25 mouse cellular contexts compared by ENCODE assay signal in genomic region chr2:6560802-6561201, GRCm38 (mm10).
DNase-seq lines count a peak whose midpoint lies in the region; ATAC-seq and TF ChIP-seq lines count a peak whose summit lies in the region.
"Had no signal": no experiment of that assay in that cellular context is flagged by ENCODE, and none has a peak within 500 bp of the region (broad histone marks: within the 10 kb centered on the region; RNA-seq: fewer than 3 reads in every experiment).

No protein-coding gene starts in this region.

- TF ChIP-seq EP300 in CH12.LX (IDR thresholded peaks at IDR 0.05; ENCODE audit: low read length) = peak; percentile 90

- in situ Hi-C loops in CH12.LX (cut with MboI; ENCODE audit: low pct_ligation_motif_present, low pct_unique_long_range_greater_than_20kb, low sequenced_read_pairs) = loop anchor here (10.0 to 25.0 kb wide), 2 partner anchors 164 to 349 kb away; partner anchors contain the start of gene Echdc3

- TF ChIP-seq RAD21 in CH12.LX (IDR thresholded peaks at IDR 0.05; ENCODE audit: low read depth, low read length) = no peak; the same call in 1 of the 2 replicates

- ATAC-seq in liver, embryonic 12.5 days = no peak
- peak; percentile 70; the same call in 1 of the 2 replicates for ATAC-seq in neutrophil, adult 5-6 weeks (ENCODE audit: extremely low read depth, insufficient number of reproducible peaks, low FRiP score, poor library complexity, severe bottlenecking)
- ATAC-seq: forebrain, embryonic 16.5 days had no signal

- TF ChIP-seq POLR2A in liver, adult 2 months (IDR thresholded peaks at IDR 0.05; ENCODE audit: extremely low read depth, insufficient read depth, low read length) = no peak
- TF ChIP-seq POLR2A in CH12.LX (IDR thresholded peaks at IDR 0.05; ENCODE audit: low read depth, low read length) = no peak

- peaks cover 4% of the 10 kb centered on the region for H3K36me3 ChIP-seq in liver, adult 2 months (ENCODE audit: control insufficient read depth, insufficient read depth, low read length)
- no peaks in the 10 kb centered on the region for H3K36me3 ChIP-seq in liver, embryonic 12.5 days
- peaks cover 15 to 45% of the 10 kb centered on the region in 2 experiments for H3K36me3 ChIP-seq in CH12.LX (replicated peaks in 1 of 2; ENCODE audit: control insufficient read depth in 1 of 2, insufficient read depth in 1 of 2, low read length in 1 of 2)
- no peaks in the 10 kb centered on the region for H3K36me3 ChIP-seq in limb, embryonic 10.5 days

- H3K9me3 ChIP-seq in liver, embryonic 12.5 days (replicated peaks) = no peaks in the 10 kb centered on the region
- H3K9me3 ChIP-seq in CH12.LX (replicated peaks; ENCODE audit: low read length) = no peaks in the 10 kb centered on the region
- H3K9me3 ChIP-seq in limb, embryonic 10.5 days (replicated peaks) = no peaks in the 10 kb centered on the region
- H3K9me3 ChIP-seq: embryonic facial prominence, embryonic 10.5 days; embryonic facial prominence, embryonic 13.5 days; forebrain, embryonic 12.5 days; hindbrain, embryonic 12.5 days; hindbrain, embryonic 15.5 days had no signal

- peak; percentile 74 for DNase-seq in liver, adult 2 months (ENCODE audit: extremely low read depth, low read depth, low spot score)
- DNase-seq in 416B (ENCODE audit: low read depth) = peak; percentile 29
- peak; percentile 85 for DNase-seq in CH12.LX (ENCODE audit: extremely low read depth)
- no peak for DNase-seq in limb, embryonic 10.5 days (ENCODE audit: low spot score)
- DNase-seq in adrenal gland, postnatal 4 days (ENCODE audit: low spot score in 2 of 2) = no peak
- DNase-seq: adrenal gland, adult 8-10 months; adrenal gland, postnatal 25 days; cerebellum, adult 11 months; cerebellum, adult 8-10 months; cerebellum, postnatal 10 days; cerebellum, postnatal 36 days; embryo, embryonic 11 days; gastrocnemius, postnatal 10 days; gastrocnemius, postnatal 36 days; heart, adult 2 months had no signal

- no peak overlapping the region for H3K4me2 ChIP-seq in liver, embryonic 12.5 days
- peak overlapping the region; percentile 47; the same call in 1 of the 2 replicates for H3K4me2 ChIP-seq in CH12.LX (ENCODE audit: insufficient read depth, low read depth, poor library complexity, severe bottlenecking)
- H3K4me2 ChIP-seq: embryonic facial prominence, embryonic 13.5 days; forebrain, embryonic 12.5 days; heart, embryonic 11.5 days; hindbrain, embryonic 12.5 days; hindbrain, embryonic 15.5 days had no signal

- no peak overlapping the region for H3K4me3 ChIP-seq in liver, adult 2 months (ENCODE audit: insufficient read depth, low read depth, low read length)
- H3K4me3 ChIP-seq in liver, embryonic 12.5 days = no peak overlapping the region
- no peak overlapping the region for H3K4me3 ChIP-seq in CH12.LX (replicated peaks in 1 of 3; ENCODE audit: low read depth in 2 of 3, low read length in 2 of 3, poor library complexity in 1 of 3)
- no peak overlapping the region for H3K4me3 ChIP-seq in limb, embryonic 10.5 days
- H3K4me3 ChIP-seq: embryonic facial prominence, embryonic 10.5 days; embryonic facial prominence, embryonic 13.5 days; erythroblast, embryonic 14.5 days; forebrain, embryonic 12.5 days; heart, adult 2 months; hindbrain, embryonic 12.5 days; hindbrain, embryonic 15.5 days had no signal

- no peaks in the 10 kb centered on the region for H3K27me3 ChIP-seq in liver, adult 2 months (ENCODE audit: control insufficient read depth, insufficient read depth, low read length)
- no peaks in the 10 kb centered on the region for H3K27me3 ChIP-seq in liver, embryonic 12.5 days (replicated peaks)
- H3K27me3 ChIP-seq in CH12.LX (replicated peaks) = no peaks in the 10 kb centered on the region
- H3K27me3 ChIP-seq in limb, embryonic 10.5 days (ENCODE audit: low read depth, poor library complexity, severe bottlenecking) = no peaks in the 10 kb centered on the region
- H3K27me3 ChIP-seq: embryonic facial prominence, embryonic 13.5 days; forebrain, embryonic 12.5 days; hindbrain, embryonic 12.5 days; hindbrain, embryonic 15.5 days had no signal

- H3K9ac ChIP-seq in liver, adult 2 months (ENCODE audit: low read depth, low read length) = no peak overlapping the region
- no peak overlapping the region for H3K9ac ChIP-seq in liver, embryonic 12.5 days
- peak overlapping the region; percentile 34 for H3K9ac ChIP-seq in CH12.LX (ENCODE audit: insufficient read depth, low read depth)
- H3K9ac ChIP-seq: embryonic facial prominence, embryonic 13.5 days; forebrain, embryonic 12.5 days; hindbrain, embryonic 12.5 days; hindbrain, embryonic 15.5 days had no signal

- TF ChIP-seq CTCF in liver, adult 2 months (IDR thresholded peaks at IDR 0.05; ENCODE audit: low read depth, low read length) = no peak
- no peak for TF ChIP-seq CTCF in CH12.LX (conservative IDR thresholded peaks at IDR 0.05 in 1 of 2, IDR thresholded peaks at IDR 0.05 in 1 of 2; ENCODE audit: low read depth in 2 of 2, low read length in 2 of 2)

- no peaks in the 10 kb centered on the region for H3K79me2 ChIP-seq in liver, adult 2 months (ENCODE audit: control insufficient read depth, insufficient read depth, low read length)
- H3K79me2 ChIP-seq in CH12.LX (replicated peaks; ENCODE audit: control insufficient read depth, extremely low read depth, insufficient read depth, poor library complexity, severe bottlenecking) = peaks cover 10% of the 10 kb centered on the region; the same call in 1 of the 2 replicates

- H3K4me1 ChIP-seq in liver, adult 2 months (ENCODE audit: control insufficient read depth, insufficient read depth, low read length) = no peaks in the 10 kb centered on the region
- no peaks in the 10 kb centered on the region for H3K4me1 ChIP-seq in liver, embryonic 12.5 days
- H3K4me1 ChIP-seq in CH12.LX (ENCODE audit: control insufficient read depth in 1 of 2, insufficient read depth in 2 of 2) = peaks cover 29 to 94% of the 10 kb centered on the region in 2 experiments
- H3K4me1 ChIP-seq in limb, embryonic 10.5 days = no peaks in the 10 kb centered on the region
- H3K4me1 ChIP-seq: embryonic facial prominence, embryonic 10.5 days; embryonic facial prominence, embryonic 13.5 days; forebrain, embryonic 12.5 days; hindbrain, embryonic 12.5 days; hindbrain, embryonic 15.5 days had no signal

- H3K27ac ChIP-seq in liver, adult 2 months (replicated peaks; ENCODE audit: insufficient read depth, low read depth, low read length) = no peak overlapping the region
- H3K27ac ChIP-seq in liver, embryonic 12.5 days = no peak overlapping the region
- H3K27ac ChIP-seq in CH12.LX (ENCODE audit: insufficient read depth, low read depth) = peak overlapping the region; percentile 91
- no peak overlapping the region for H3K27ac ChIP-seq in limb, embryonic 10.5 days
- H3K27ac ChIP-seq: embryonic facial prominence, embryonic 10.5 days; embryonic facial prominence, embryonic 13.5 days; forebrain, embryonic 12.5 days; heart, adult 2 months; hindbrain, embryonic 12.5 days; hindbrain, embryonic 15.5 days had no signal

- 84% methylated on average over 3 of the region's 3 CpGs for WGBS in liver, adult 2 months
- WGBS in liver, embryonic 12.5 days (ENCODE audit: insufficient replicate concordance) = 76% methylated on average over 3 of the region's 3 CpGs
- WGBS in limb, embryonic 10.5 days = 89% methylated on average over 3 of the region's 3 CpGs

- dilution Hi-C loops in CH12.LX (cut with MboI; ENCODE audit: extremely low pct_ligation_motif_present, extremely low pct_unique_long_range_greater_than_20kb, low sequenced_read_pairs) = no loop called here

TF ChIP-seq in CH12.LX, 34 proteins besides CTCF, POLR2A, EP300 and RAD21 (continues in another document):
- TF ChIP-seq TBP (conservative IDR thresholded peaks at IDR 0.05; ENCODE audit: low read depth, low read length) (0 out of 2 replicates have a peak, but pooled peaks have one; percentile 34), MAFK (IDR thresholded peaks at IDR 0.05; ENCODE audit: insufficient replicate concordance, low read length) (no peak), HCFC1 (IDR thresholded peaks at IDR 0.05; ENCODE audit: low read depth, low read length) (no peak), ETS1 (conservative IDR thresholded peaks at IDR 0.05; ENCODE audit: low read depth, low read length) (peak; percentile 88), CHD1 (IDR thresholded peaks at IDR 0.05; ENCODE audit: low read depth, low read length) (0 out of 2 replicates have a peak, but pooled peaks have one; percentile 47), JUN (IDR thresholded peaks at IDR 0.05; ENCODE audit: insufficient read depth, low read depth, low read length) (no peak), MXI1 (IDR thresholded peaks at IDR 0.05; ENCODE audit: low read depth, low read length) (peak; percentile 94), MYC (IDR thresholded peaks at IDR 0.05; ENCODE audit: low read depth, low read length) (peak; percentile 98), PAX5 (IDR thresholded peaks at IDR 0.05; ENCODE audit: low read length) (no peak), POLR2AphosphoS2 (IDR thresholded peaks at IDR 0.05; ENCODE audit: low read depth, low read length) (no peak), BHLHE40 (IDR thresholded peaks at IDR 0.05; ENCODE audit: low read depth, low read length) (peak; percentile 60), ZMIZ1 (IDR thresholded peaks at IDR 0.05; ENCODE audit: low read depth, low read length) (no peak), JUND (conservative IDR thresholded peaks at IDR 0.05; ENCODE audit: low read depth, low read length) (0 out of 2 replicates have a peak, but pooled peaks have one; percentile 25), TCF12 (IDR thresholded peaks at IDR 0.05; ENCODE audit: low read depth, low read length) (peak; percentile 61), SMC3 (IDR thresholded peaks at IDR 0.05; ENCODE audit: low read depth, low read length) (no peak), SIN3A (IDR thresholded peaks at IDR 0.05; ENCODE audit: low read length) (peak; percentile 91), MAZ (IDR thresholded peaks at IDR 0.05; ENCODE audit: low read depth, low read length) (no peak), ZNF384 (IDR thresholded peaks at IDR 0.05; ENCODE audit: low read depth, low read length) (no peak), UBTF (IDR thresholded peaks at IDR 0.05; ENCODE audit: low read depth, low read length) (no peak), ELF1 (IDR thresholded peaks at IDR 0.05; ENCODE audit: low read depth, low read length) (no peak), KAT2A (IDR thresholded peaks at IDR 0.05; ENCODE audit: insufficient replicate concordance, low read length) (no peak), MEF2A (IDR thresholded peaks at IDR 0.05; ENCODE audit: borderline replicate concordance, low read depth, low read length) (peak; percentile 41; the same call in 1 of the 2 replicates), MAX (IDR thresholded peaks at IDR 0.05; ENCODE audit: low read length) (peak; percentile 98), ZC3H11A (IDR thresholded peaks at IDR 0.05; ENCODE audit: low read depth, low read length) (no peak), USF1 (IDR thresholded peaks at IDR 0.05; ENCODE audit: low read depth, low read length) (peak; percentile 46), NRF1 (IDR thresholded peaks at IDR 0.05; ENCODE audit: low read depth, low read length) (no peak), USF2 (conservative IDR thresholded peaks at IDR 0.05; ENCODE audit: low read depth, low read length) (peak; percentile 45; the same call in 1 of the 2 replicates)

Comparison
In these comparisons a context has a peak if more than half of its experiments do, and no peak if none do; other contexts are left out.
1. DNase-seq: peak in liver, adult 2 months (single experiment), 416B (single experiment) and CH12.LX (single experiment); none in limb, embryonic 10.5 days (single experiment) and adrenal gland, postnatal 4 days (0 of 2).